Mouse (Mus musculus) midbrain, embryonic 15.5 days (tissue): ENCODE results near the gene Slfn9. TPM values are rescaled to one million over a fixed set of nuclear protein-coding genes. Genes with fewer than 3 reads are reported as not detected.
"Not testable (repeated sequence)": the region's sequence is repeated elsewhere in the genome, so short reads cannot be mapped to it uniquely, and the experiment has no call there.

ENCODE experiments used
- ATAC-seq: fragments of 200-750 bp; cut with Nextera tagmentation; replicated peaks from 2 replicates; pipeline ENCODE4 v1.8.0; 2017; ENCODE audit warnings: moderate TSS enrichment
- H3K27ac ChIP-seq: fragments of 300-500 bp; sonication (generic); 2 replicates; pipeline ENCODE4 v1.5.1; 2015; ENCODE audit warnings: mild to moderate bottlenecking, inconsistent platforms
- H3K27me3 ChIP-seq: fragments of 300-500 bp; sonication (generic); replicated peaks from 2 replicates; pipeline ENCODE4 v1.6.1; 2015; ENCODE audit warnings: inconsistent platforms
- H3K36me3 ChIP-seq: fragments of 300-500 bp; sonication (generic); replicated peaks from 2 replicates; pipeline ENCODE4 v1.6.1; 2015; ENCODE audit warnings: inconsistent platforms
- H3K4me1 ChIP-seq: fragments of 300-500 bp; sonication (generic); 2 replicates; pipeline ENCODE4 v1.6.1; 2015; ENCODE audit warnings: inconsistent platforms
- H3K4me2 ChIP-seq: fragments of 300-500 bp; sonication (generic); 2 replicates; pipeline ENCODE4 v1.6.1; 2015; ENCODE audit warnings: inconsistent platforms, mild to moderate bottlenecking, moderate library complexity
- H3K4me3 ChIP-seq: fragments of 300-500 bp; sonication (generic); 2 replicates; pipeline ENCODE4 v1.5.1; 2015; ENCODE audit warnings: mild to moderate bottlenecking, inconsistent platforms
- H3K9ac ChIP-seq: fragments of 300-500 bp; sonication (generic); 2 replicates; pipeline ENCODE4 v1.6.1; 2015; ENCODE audit warnings: mild to moderate bottlenecking, inconsistent platforms
- H3K9me3 ChIP-seq: fragments of 300-500 bp; sonication (generic); 2 replicates; pipeline ENCODE4 v1.6.1; 2016; ENCODE audit warnings: inconsistent platforms
- WGBS: fragments of 180-500 bp; shearing (Covaris S2); methylation state at CpG from one replicate; pipeline ENCODE4 v1.1.7; 2015; ENCODE audit warnings: mixed read lengths; 5-methylcytosine and 5-hydroxymethylcytosine counted together
- polyA plus RNA-seq: library from polyadenylated mRNA; unstranded; fragments of >200 nt; fragmentation: Nextera tagmentation; extraction: Ambion mirVana; gene quantifications from 2 replicates; pipeline ENCODE4 v1.2.1, GENCODE M21; 2015

Slfn9 gene
- polyA plus RNA-seq, result 1.9 and 2.2 TPM in 2 replicates

DNA sequence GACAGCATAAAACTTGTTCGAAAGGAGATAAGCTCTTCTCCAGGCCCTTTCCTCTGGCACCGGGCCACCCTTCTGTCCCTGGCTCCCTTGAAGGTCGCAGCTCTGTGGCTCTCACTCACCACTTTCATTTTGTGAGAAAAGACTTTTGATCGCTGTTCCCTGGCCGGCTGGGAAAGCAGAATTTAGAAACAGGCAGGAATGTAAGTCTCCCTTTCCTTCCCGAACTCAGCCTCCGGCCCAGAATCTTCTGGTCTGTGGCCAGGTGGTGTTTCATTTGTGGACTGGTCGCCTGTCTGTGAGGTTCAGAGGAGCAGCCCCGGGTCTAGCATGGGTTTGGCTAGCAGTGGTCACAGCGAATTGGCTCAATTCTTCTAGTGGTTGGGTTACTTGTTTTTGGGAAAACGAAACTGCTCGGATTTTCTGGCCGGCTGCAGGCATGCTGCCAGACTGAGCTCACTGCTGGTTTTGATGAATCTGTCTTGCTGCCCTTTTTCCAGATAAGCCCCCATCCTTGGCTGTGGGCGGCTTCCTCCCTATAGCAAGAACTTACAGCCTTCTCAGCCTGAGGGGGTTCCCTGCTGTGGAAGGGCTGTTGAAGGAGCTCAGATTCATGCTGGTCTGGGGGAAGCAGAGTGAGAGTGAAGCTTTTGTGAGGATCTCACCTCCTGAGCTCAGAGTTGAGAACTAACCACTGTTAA lies at the start of gene Slfn9:
Gene Slfn9, minus strand, starts transcription at position 362 of the 698 bp plus-strand sequence.
- Histone ChIP-seq H3K4me3 (peak within 1 kb of the TSS; percentile 31), H3K27ac (no peak within 1 kb of the TSS), H3K27me3 (peaks cover 5% of the 10 kb centered on the region; the same call in 1 of the 2 replicates), H3K4me1 (peaks cover 10% of the 10 kb centered on the region; the same call in 1 of the 2 replicates), H3K36me3 (no peaks in the 10 kb centered on the region), H3K9ac (no peak within 1 kb of the TSS), H3K4me2 (peak within 1 kb of the TSS; percentile 54), H3K9me3 (no peaks in the 10 kb centered on the region)
- ATAC-seq, result no peak
- WGBS, result 7% methylated on average over 14 of the region's 14 CpGs

GRCm38 (mm10) chr11:83041000-83041399 lies 49.4 kb upstream of the Slfn9 start:
- no peak overlapping the region for H3K4me2 ChIP-seq
- no peaks in the 10 kb centered on the region for H3K36me3 ChIP-seq
- no peak overlapping the region for H3K9ac ChIP-seq
- no peak for ATAC-seq
- no peaks in the 10 kb centered on the region for H3K9me3 ChIP-seq
- no peak overlapping the region for H3K27ac ChIP-seq
- no peak overlapping the region for H3K4me3 ChIP-seq
- H3K4me1 ChIP-seq, result no peaks in the 10 kb centered on the region
- no peaks in the 10 kb centered on the region for H3K27me3 ChIP-seq

DNA sequence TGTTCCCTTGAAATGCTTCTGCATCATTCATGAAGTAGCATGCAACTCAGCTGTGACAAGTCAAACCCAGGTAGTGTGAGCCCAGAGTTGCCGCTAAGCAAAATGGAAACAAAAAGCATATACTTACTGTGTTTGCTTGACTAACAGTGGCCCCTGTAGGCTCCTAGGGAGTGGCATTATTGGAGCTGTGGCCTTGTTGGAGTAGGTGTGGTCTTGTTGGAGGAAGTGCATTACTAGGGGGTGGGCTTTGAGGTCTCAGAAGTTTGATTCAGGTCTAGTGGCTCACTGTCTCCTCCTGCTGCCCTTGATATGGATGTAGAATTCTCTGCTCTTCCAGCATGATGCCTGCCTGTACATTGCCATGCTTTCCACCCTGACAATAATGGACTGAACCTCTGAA lies 48.7 kb upstream of the Slfn9 start:
- H3K4me1 ChIP-seq, result no peaks in the 10 kb centered on the region

DNA sequence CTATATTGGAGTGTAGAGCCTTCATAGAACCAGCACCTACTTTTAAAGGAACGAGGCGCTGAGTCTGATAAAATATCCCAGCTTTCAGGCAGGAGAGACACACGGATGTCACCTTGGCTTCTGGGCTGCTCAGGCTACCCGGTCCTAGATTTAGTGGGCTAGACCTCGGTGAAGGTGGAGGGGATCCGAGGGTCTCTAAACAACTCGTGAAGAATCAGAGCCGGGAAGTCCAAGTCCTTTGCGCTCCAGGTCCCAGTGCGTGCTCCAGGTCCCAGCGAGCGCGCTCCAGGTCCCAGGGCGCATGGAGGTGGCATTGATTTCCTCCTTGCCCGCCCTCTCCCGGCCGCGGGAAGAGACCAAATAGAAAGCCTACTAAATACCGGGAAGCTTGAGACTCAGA lies 48.2 kb upstream of the Slfn9 start:
- Histone ChIP-seq H3K4me2 (0 out of 2 replicates have a peak overlapping the region, but pooled peaks have one; percentile 2), H3K36me3 (no peaks in the 10 kb centered on the region), H3K27ac (no peak overlapping the region), H3K9ac (no peak overlapping the region), H3K4me3 (no peak overlapping the region), H3K9me3 (no peaks in the 10 kb centered on the region), H3K27me3 (no peaks in the 10 kb centered on the region), H3K4me1 (no peaks in the 10 kb centered on the region)
- 10% methylated on average over 19 of the region's 19 CpGs for WGBS
- no peak for ATAC-seq

More for the DNA sequence above, 48.7 kb upstream of the Slfn9 start:
- Histone ChIP-seq H3K4me2 (no peak overlapping the region), H3K9me3 (no peaks in the 10 kb centered on the region), H3K27ac (no peak overlapping the region), H3K9ac (no peak overlapping the region), H3K27me3 (no peaks in the 10 kb centered on the region), H3K4me3 (no peak overlapping the region), H3K36me3 (no peaks in the 10 kb centered on the region)
- WGBS, result 37% methylated on average over 1 of the region's 1 CpGs
- ATAC-seq, result no peak

DNA sequence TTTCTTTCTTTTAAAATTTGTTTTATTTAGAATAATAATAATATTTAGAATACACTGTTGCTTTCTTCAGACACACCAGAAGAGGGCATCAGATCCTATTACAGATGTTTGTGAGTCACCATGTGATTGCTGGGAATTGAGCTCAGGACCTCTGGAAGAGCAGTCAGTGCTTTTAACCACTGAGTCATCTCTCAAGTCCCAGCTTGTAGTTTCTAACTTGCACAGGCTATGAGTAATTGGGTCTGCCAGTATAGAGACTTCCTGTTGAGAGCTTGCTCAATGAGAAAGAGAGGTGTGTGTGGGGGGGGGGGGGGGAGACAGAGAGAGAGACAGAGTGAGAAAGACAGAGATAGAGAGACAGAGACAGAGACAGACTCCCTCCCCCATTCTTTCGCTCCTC lies 47.5 kb upstream of the Slfn9 start:
- no peaks in the 10 kb centered on the region for H3K36me3 ChIP-seq
- no peak overlapping the region for H3K9ac ChIP-seq
- no peak for ATAC-seq
- no peaks in the 10 kb centered on the region for H3K9me3 ChIP-seq
- no peak overlapping the region for H3K4me2 ChIP-seq
- 60% methylated on average over 1 of the region's 1 CpGs for WGBS
- H3K4me1 ChIP-seq, result no peaks in the 10 kb centered on the region
- no peak overlapping the region for H3K4me3 ChIP-seq
- H3K27me3 ChIP-seq, result no peaks in the 10 kb centered on the region
- H3K27ac ChIP-seq, result no peak overlapping the region

DNA sequence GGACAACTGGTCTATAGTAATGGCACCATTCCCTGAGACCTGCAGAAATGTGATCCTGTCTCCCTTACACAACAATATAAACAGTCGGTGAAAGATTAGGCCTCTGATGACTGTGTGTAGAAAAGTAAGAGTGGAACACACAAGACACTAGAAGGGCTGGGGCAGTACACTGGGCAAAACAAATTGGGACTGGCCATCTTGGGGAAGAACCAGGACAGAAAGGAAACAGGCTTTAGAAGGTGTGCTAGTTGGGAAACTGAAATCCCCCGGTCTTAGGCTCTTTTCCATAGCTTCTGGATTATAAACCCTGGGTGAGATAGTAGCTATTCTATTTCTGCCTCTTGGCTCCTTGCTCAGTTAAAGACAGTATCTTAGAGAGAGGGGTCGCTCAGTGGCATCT lies 47.1 kb upstream of the Slfn9 start:
- not testable (repeated sequence) for ATAC-seq
- 82% methylated on average over 3 of the region's 3 CpGs for whole genome bisulfite sequencing

GRCm38 (mm10) chr11:83020621-83021020 lies 29.0 kb upstream of the Slfn9 start, which contains the start of gene Slfn8:
TSS of gene Slfn8 (minus strand) at chr11:83020810.
- Histone ChIP-seq H3K4me3 (no peak within 1 kb of the TSS), H3K9ac (no peak within 1 kb of the TSS), H3K9me3 (no peaks in the 10 kb centered on the region), H3K4me2 (no peak within 1 kb of the TSS), H3K27me3 (no peaks in the 10 kb centered on the region), H3K4me1 (no peaks in the 10 kb centered on the region), H3K36me3 (no peaks in the 10 kb centered on the region), H3K27ac (no peak within 1 kb of the TSS)
- ATAC-seq, result no peak
- 75% methylated on average over 5 of the region's 5 CpGs for WGBS

More for the DNA sequence above, 47.1 kb upstream of the Slfn9 start:
- H3K36me3 ChIP-seq, H3K4me2 ChIP-seq, H3K9ac ChIP-seq, H3K27ac ChIP-seq, H3K9me3 ChIP-seq, H3K4me1 ChIP-seq, H3K4me3 ChIP-seq, H3K27me3 ChIP-seq: not testable (repeated sequence)

- not testable (repeated sequence) for H3K4me3 ChIP-seq, H3K36me3 ChIP-seq, H3K27me3 ChIP-seq, H3K27ac ChIP-seq, ATAC-seq, H3K4me2 ChIP-seq, H3K9me3 ChIP-seq, H3K9ac ChIP-seq, H3K4me1 ChIP-seq
- 77% methylated on average over 18 of the region's 18 CpGs for WGBS
Measured at GRCm38 (mm10) chr11:83019561-83020519, 28.2 kb upstream of the Slfn9 start.

DNA sequence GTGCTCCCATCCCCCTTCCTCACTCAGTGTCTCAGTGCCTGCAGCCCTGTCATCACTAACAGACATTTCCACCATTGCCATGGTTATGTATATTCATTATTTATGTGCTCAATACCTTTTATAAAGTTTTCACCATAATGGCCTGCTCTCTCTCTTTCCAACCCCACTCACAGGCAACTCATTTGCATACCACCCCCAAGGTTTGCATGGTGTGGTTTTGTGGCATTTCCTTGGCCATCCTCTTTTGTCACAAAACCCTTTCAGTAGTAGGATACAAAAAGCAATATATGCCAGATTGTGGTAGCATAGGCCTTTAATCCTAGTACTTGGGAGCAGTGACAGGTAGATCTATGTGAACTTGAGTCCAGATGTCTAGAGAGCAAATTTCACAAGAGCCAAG lies 24.5 kb upstream of the Slfn9 start:
- no peak overlapping the region for H3K27ac ChIP-seq
- no peak overlapping the region for H3K4me2 ChIP-seq
- no peaks in the 10 kb centered on the region for H3K9me3 ChIP-seq
- no peaks in the 10 kb centered on the region for H3K36me3 ChIP-seq
- H3K4me1 ChIP-seq, result no peaks in the 10 kb centered on the region
- ATAC-seq, result no peak
- no peak overlapping the region for H3K4me3 ChIP-seq
- H3K9ac ChIP-seq, result no peak overlapping the region
- H3K27me3 ChIP-seq, result no peaks in the 10 kb centered on the region

- ATAC-seq, result no peak
Measured at GRCm38 (mm10) chr11:83013356-83013755, 21.7 kb upstream of the Slfn9 start.

GRCm38 (mm10) chr11:82990612-82991385 lies 831 bp downstream of the Slfn9 start:
- ATAC-seq, H3K9ac ChIP-seq, H3K27me3 ChIP-seq, H3K9me3 ChIP-seq, H3K27ac ChIP-seq, H3K36me3 ChIP-seq: not testable (repeated sequence)
- Histone ChIP-seq H3K4me3 (peak overlapping the region; percentile 31), H3K4me1 (peaks cover 10% of the 10 kb centered on the region; the same call in 1 of the 2 replicates), H3K4me2 (peak overlapping the region; percentile 54)
- 13% methylated on average over 19 of the region's 19 CpGs for WGBS

More at GRCm38 (mm10) chr11:83013356-83013755, 21.7 kb upstream of the Slfn9 start:
- whole genome bisulfite sequencing, result 85% methylated on average over 1 of the region's 1 CpGs
- Histone ChIP-seq H3K9me3 (no peaks in the 10 kb centered on the region), H3K27ac (no peak overlapping the region), H3K36me3 (no peaks in the 10 kb centered on the region), H3K4me1 (no peaks in the 10 kb centered on the region), H3K4me2 (no peak overlapping the region), H3K27me3 (no peaks in the 10 kb centered on the region), H3K9ac (no peak overlapping the region), H3K4me3 (no peak overlapping the region)

- no peak overlapping the region for H3K9ac ChIP-seq
- peaks cover 10% of the 10 kb centered on the region; the same call in 1 of the 2 replicates for H3K4me1 ChIP-seq
- no peak for ATAC-seq
- peaks cover 5% of the 10 kb centered on the region; the same call in 1 of the 2 replicates for H3K27me3 ChIP-seq
- H3K4me2 ChIP-seq, result peak overlapping the region; percentile 5; the same call in 1 of the 2 replicates
- H3K9me3 ChIP-seq, result no peaks in the 10 kb centered on the region
- 45% methylated on average over 12 of the region's 12 CpGs for WGBS
- H3K36me3 ChIP-seq, result no peaks in the 10 kb centered on the region
- H3K4me3 ChIP-seq, result no peak overlapping the region
- H3K27ac ChIP-seq, result no peak overlapping the region
Measured at GRCm38 (mm10) chr11:82989357-82989756, 2.3 kb downstream of the Slfn9 start.
